Mouse (Mus musculus): ENCODE results near the gene Zfp82. TPM values are rescaled to one million over a fixed set of nuclear protein-coding genes. Genes with fewer than 3 reads are reported as not detected.

Gene Zfp82
- 4.2 to 7.9 TPM (median 5.0 TPM) in 4 replicates for total RNA-seq (2023; ENCODE audit: inconsistent age)

DNA sequence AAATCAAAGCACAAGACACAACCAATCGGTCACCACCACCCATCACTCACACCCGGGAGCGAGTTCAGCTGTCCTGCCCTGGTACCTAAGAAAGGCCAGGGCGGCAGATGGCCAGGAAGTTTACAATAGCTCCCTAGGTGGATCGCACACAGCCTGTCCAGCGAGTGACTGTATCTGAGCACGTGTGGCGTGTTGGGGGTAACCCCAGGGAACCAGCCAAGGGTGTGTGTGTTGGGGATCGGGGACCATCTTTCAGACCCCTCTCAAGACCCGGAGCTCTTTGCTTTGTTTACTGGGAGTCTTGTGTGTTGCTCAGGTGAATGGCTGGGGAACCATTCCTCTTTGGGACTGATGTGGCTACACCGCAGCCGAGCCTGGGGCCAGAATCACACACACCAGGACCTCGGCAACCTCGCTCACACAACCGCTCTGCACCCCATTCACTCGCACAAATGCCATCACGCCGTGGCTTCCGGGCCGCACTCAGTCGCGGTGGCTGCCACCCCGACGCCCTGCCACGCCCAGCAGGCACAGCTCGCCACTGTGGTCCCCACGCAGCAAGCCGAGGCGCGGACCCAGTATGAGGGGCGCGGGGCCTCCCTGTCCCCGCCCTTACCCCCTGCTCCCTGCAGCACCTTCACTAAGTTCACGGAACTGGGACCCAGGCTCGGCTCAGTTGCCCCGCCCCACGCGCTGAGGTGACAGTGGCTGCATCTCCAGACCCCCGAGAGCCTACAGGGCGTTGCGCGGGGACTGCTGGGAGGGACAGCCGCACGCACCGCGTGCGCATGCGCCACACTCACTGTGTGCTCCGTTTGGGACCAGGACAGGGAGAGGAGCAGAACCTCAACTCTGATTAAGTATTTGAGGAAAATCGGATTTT lies at the start of gene Zfp82:
Gene Zfp82, minus strand, starts transcription at position 755 of the 883 bp plus-strand sequence.

DNA sequence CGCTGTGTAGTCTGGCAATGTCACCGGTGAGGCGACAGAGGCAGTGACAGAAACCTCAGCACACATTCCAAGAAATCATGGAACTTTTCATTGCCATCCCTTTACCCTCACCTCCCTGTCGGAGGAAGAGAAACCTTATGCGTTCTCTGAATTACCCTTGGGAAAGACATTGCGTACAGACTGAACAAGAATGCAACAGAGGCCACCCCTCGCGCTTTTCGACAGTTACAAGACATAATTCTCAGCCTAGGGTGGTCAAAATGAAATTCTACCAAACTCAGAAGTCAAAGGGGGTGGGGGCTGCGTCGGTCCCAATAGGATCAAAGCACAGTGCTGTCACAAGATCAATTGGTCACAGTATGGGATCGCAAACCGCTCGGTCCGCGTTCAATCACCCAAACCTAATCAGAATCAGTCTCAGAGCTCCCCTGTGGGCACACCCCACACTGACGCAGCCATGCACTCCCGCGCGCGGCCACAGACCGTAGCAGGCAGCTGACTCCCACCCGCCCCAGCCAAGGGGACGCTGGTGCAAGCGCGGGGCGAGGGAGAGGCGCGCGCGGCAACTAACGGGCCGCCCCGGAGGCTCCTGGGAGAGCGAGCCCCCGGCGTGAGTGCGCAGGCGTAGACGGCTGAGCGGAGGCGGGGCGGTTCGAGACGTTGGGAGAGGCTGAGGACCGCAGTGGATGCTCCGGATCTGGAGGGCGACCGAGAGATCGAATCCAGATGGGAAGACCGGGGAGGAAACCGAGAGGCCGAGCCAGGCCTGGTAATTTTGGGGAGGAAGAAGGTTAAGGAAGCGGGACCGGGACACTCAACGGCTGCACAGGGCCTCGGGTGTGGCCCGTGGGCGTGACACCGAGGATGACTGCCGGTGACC lies 48.8 kb upstream of the Zfp82 start, which contains the start of gene Zfp382:
Gene Zfp382, plus strand, starts transcription at position 635 of the 880 bp plus-strand sequence.

DNA sequence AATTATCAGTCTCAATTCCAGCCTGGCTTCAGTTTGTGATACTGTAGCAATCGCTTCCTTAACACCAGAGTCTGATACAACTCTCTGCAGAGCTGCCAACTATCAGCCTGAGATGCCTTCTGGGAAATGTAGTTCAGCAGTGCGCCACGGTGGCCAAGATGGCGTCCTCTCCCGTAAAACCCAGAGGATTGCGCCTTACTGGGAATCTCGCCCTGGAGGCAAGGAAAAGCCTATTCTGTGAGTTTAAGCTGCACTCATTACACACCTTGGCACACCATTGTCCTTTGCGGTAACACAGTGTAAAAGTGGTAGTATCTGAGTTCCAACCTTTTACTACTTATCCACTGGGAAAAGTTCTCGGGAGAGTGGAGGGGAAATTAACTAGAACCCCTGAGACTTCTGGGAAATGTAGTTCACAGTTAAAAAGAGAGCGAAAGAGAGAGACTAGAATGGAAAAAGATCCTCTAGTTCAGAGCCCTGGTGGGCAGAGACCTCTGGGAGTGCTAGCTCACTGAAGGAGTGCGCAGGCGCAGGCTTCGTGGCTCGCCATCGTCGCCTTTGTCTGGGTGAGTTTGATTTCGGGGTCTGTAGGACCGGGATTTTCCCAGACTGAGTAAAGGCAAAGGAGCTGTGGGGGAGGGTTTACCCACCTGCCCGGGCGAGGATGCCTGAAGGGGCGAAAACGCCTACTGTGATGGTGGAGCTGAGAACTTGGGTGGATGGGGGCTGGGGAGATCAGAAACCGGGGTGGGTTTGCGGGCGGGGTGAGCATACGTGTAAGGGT lies 22.1 kb upstream of the Zfp82 start, which contains the start of gene Zfp260:
Gene Zfp260, plus strand, starts transcription at position 132 of the 784 bp plus-strand sequence.

DNA sequence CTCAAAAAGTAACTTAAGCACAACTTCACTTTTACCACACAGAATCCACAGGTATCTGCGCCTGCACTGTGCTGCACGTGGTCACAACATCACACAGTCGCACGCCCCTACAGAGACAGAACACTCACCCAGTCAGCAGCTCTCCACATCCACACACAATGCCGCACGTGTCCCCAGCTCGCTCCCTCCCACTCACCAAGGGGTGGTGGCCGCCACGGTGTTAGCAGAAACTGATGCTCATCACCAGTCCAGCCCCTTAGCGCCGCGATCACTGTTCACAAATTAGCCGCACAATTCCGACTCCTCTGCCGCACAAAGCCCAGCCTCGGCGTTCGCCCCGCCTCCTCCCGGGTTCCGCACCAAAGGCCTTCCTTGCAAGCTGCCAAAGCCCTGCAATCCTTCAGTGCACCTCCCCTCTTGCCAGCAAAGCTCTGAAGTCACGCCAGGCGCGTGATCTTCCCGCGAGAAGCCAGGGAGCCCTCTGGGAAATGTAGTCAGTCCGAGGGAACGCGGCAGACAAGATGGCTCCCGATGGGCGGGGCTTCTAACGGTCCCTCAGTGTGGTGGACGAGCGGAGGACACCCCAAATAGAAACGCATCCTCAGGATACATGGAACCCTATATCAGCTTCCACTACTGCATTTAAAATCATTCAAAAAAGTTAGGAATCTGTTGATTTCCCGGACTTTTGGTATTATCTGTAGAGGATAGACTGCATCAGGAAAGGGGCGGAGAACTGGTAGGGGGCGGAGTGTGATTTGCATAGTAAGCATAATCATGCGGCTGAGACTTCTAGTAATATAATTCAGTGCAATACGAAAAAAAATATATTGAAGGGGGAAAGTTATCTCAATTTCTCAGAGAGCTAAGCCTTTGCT lies 17.6 kb upstream of the Zfp82 start, which contains the start of the genes Gm26920 and Zfp566:
Gene Gm26920, minus strand, starts transcription at position 319 of the 878 bp plus-strand sequence.
Gene Zfp566, minus strand, starts transcription at position 436 of the 878 bp plus-strand sequence.

DNA sequence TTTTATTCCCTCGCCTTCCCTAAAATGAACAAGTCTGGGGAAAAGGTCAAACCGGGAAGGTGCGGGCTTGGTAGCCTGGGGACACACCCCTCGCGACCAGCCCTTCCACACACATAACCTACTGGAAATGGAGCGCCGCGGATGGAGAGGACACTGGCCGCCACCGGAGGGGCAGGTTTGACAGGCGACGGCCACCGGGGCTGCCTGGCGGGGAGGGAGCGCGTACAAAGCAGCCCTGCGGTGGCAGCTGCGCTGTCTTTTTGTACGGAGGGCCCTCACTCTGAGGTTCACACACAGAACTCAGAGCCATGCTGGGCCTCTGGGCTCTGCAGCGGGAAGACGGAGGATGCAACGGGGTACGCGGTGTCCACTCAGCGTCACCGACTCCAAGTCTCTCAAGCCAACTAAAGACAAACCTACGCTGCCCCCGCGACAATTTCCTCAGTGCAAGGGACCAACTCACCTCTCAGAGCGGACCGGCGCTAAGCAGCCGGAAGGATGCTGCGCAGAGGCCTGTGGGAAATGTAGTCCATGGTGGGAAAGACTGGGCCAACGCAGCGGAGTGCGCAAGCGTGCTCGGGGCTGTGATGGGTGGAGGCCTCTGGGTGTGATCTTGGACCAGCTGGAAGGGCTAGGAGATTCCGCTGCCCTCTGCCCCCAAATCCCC lies 21.7 kb downstream of the Zfp82 start, which contains the start of gene Zfp14:
Gene Zfp14, minus strand, starts transcription at position 499 of the 667 bp plus-strand sequence.

Other genes starting within 250 kb of the Zfp82 start
- gene Zfp940, start 219.2 kb downstream of the Zfp82 start, total RNA-seq (2023; ENCODE audit: inconsistent age), result 5.2 to 8.2 TPM (median 7.2 TPM) in 4 replicates
- 12.7 to 14.2 TPM (median 13.4 TPM) in 4 replicates for gene Zfp420, start 212.9 kb downstream of the Zfp82 start, total RNA-seq (2023; ENCODE audit: inconsistent age)
- 8.0 to 14.8 TPM (median 9.0 TPM) in 4 replicates for gene Zfp27, start 166.3 kb downstream of the Zfp82 start, total RNA-seq (2023; ENCODE audit: inconsistent age)
- 4.3 to 5.7 TPM (median 5.1 TPM) in 4 replicates for gene Zfp383, start 164.7 kb downstream of the Zfp82 start, total RNA-seq (2023; ENCODE audit: inconsistent age)
- gene Zfp74, start 118.8 kb downstream of the Zfp82 start, total RNA-seq (2023; ENCODE audit: inconsistent age), result 8.4 to 17.9 TPM (median 11.8 TPM) in 4 replicates
- gene Zfp568, start 88.9 kb downstream of the Zfp82 start, total RNA-seq (2023; ENCODE audit: inconsistent age), result 17.9 to 25.3 TPM (median 22.4 TPM) in 4 replicates
- 3.1 to 4.9 TPM (median 4.0 TPM) in 4 replicates for gene Zfp14, start 21.5 kb downstream of the Zfp82 start, total RNA-seq (2023; ENCODE audit: inconsistent age)
- gene Gm26920, start 17.5 kb upstream of the Zfp82 start, total RNA-seq (2023; ENCODE audit: inconsistent age), result not detected in 4 replicates
- 5.3 to 7.5 TPM (median 5.8 TPM) in 4 replicates for gene Zfp566, start 17.6 kb upstream of the Zfp82 start, total RNA-seq (2023; ENCODE audit: inconsistent age)
- 23.6 to 31.7 TPM (median 26.5 TPM) in 4 replicates for gene Zfp260, start 21.9 kb upstream of the Zfp82 start, total RNA-seq (2023; ENCODE audit: inconsistent age)
- 14.6 to 20.9 TPM (median 16.3 TPM) in 4 replicates for gene Zfp382, start 49.0 kb upstream of the Zfp82 start, total RNA-seq (2023; ENCODE audit: inconsistent age)
- 41.7 to 52.0 TPM (median 46.8 TPM) in 4 replicates for gene Zfp146, start 96.8 kb upstream of the Zfp82 start, total RNA-seq (2023; ENCODE audit: inconsistent age)
- gene Cox7a1, start 111.2 kb upstream of the Zfp82 start, total RNA-seq (2023; ENCODE audit: inconsistent age), result 1.6 TPM in 1 of 4 replicates, not detected in the others
- gene Capns1, start 125.9 kb upstream of the Zfp82 start, total RNA-seq (2023; ENCODE audit: inconsistent age), result 176 to 190 TPM (median 187 TPM) in 4 replicates
- 33.3 to 43.1 TPM (median 37.9 TPM) in 4 replicates for gene Polr2i, start 159.0 kb upstream of the Zfp82 start, total RNA-seq (2023; ENCODE audit: inconsistent age)
- gene Tbcb, start 159.4 kb upstream of the Zfp82 start, total RNA-seq (2023; ENCODE audit: inconsistent age), result 30.3 to 41.6 TPM (median 35.2 TPM) in 4 replicates
- not detected in 4 replicates for gene Ovol3, start 162.8 kb upstream of the Zfp82 start, total RNA-seq (2023; ENCODE audit: inconsistent age)
- gene Thap8, start 207.2 kb upstream of the Zfp82 start, total RNA-seq (2023; ENCODE audit: inconsistent age), result 1.1 to 2.1 TPM (median 1.7 TPM) in 4 replicates
- 6.2 to 10.2 TPM (median 6.8 TPM) in 4 replicates for gene Wdr62, start 207.5 kb upstream of the Zfp82 start, total RNA-seq (2023; ENCODE audit: inconsistent age)
- not detected in 4 replicates for gene Clip3, start 218.8 kb upstream of the Zfp82 start, total RNA-seq (2023; ENCODE audit: inconsistent age)
- gene Alkbh6, start 235.8 kb upstream of the Zfp82 start, total RNA-seq (2023; ENCODE audit: inconsistent age), result 78.4 to 86.3 TPM (median 81.5 TPM) in 4 replicates
- 6.4 to 7.9 TPM (median 6.8 TPM) in 4 replicates for gene Syne4, start 241.9 kb upstream of the Zfp82 start, total RNA-seq (2023; ENCODE audit: inconsistent age)
- 4.3 to 7.0 TPM (median 5.0 TPM) in 4 replicates for gene E130208F15Rik, start 248.8 kb upstream of the Zfp82 start, total RNA-seq (2023; ENCODE audit: inconsistent age)

Measured in B cell, adult (primary cell).